Mouse (Mus musculus): Measurements from ENCODE around the gene Nfatc2.

- TF ChIP-seq EP300 (IDR thresholded peaks at IDR 0.05; ENCODE audit: low read depth) (no peak), CTCF (IDR thresholded peaks at IDR 0.05; ENCODE audit: low read depth) (no peak)
Observed at GRCm38 (mm10) chr2:168634881-168635280, 33.4 kb upstream of the Nfatc2 start.

Data from heart, postnatal 0 days (tissue).